ENCODE assay signal across 10 mouse cellular contexts in genomic region chr14:20795423-20796152, GRCm38 (mm10). TPM values are rescaled to one million over a fixed set of nuclear protein-coding genes. Genes with fewer than 3 reads are reported as not detected.
DNase-seq lines count a peak whose midpoint lies in the region; ATAC-seq lines count a peak whose summit lies in the region.
"Had no signal": no experiment of that assay in that cellular context is flagged by ENCODE, and none has a peak within 500 bp of the region (broad histone marks: within the 10 kb centered on the region; RNA-seq: fewer than 3 reads in every experiment).

No protein-coding gene starts in this region.

- H3K4me1 ChIP-seq in heart, embryonic 15.5 days (replicated peaks) = peaks cover 41% of the 10 kb centered on the region

- peak overlapping the region; percentile 88 for H3K4me2 ChIP-seq in heart, embryonic 15.5 days

- DNase-seq in heart, postnatal 4 days = no peak
- DNase-seq in thymus, postnatal 0 days (ENCODE audit: low spot score) = peak; percentile 17
- no peak for DNase-seq in thymus, adult 18-20 months
- no peak for DNase-seq in retina, embryonic 14.5 days (ENCODE audit: low spot score)
- DNase-seq in right cerebral cortex, postnatal 25 days = no peak
- DNase-seq: cerebellum, postnatal 25 days; thymus, postnatal 36 days had no signal

- no peaks in the 10 kb centered on the region for H3K27me3 ChIP-seq in heart, embryonic 15.5 days

- peaks cover 14% of the 10 kb centered on the region for H3K36me3 ChIP-seq in heart, embryonic 15.5 days

- H3K4me3 ChIP-seq in heart, embryonic 15.5 days = peak overlapping the region; percentile 94

- H3K9ac ChIP-seq in heart, embryonic 15.5 days = peak overlapping the region; percentile 91
- H3K9ac ChIP-seq: forebrain, embryonic 12.5 days had no signal

- no peak for ATAC-seq in heart, embryonic 15.5 days (replicated peaks; ENCODE audit: insufficient number of reproducible peaks, insufficient read depth, low FRiP score, low read depth)
- ATAC-seq in inflammation-experienced regulatory T-cells, adult 6 months = peak; percentile 16

- H3K9me3 ChIP-seq in heart, embryonic 15.5 days (replicated peaks) = no peaks in the 10 kb centered on the region
- H3K9me3 ChIP-seq: forebrain, embryonic 12.5 days had no signal

- peak overlapping the region; percentile 92 for H3K27ac ChIP-seq in heart, embryonic 15.5 days
- H3K27ac ChIP-seq: forebrain, embryonic 12.5 days had no signal

- 53% methylated on average over 8 of the region's 9 CpGs for WGBS in heart, embryonic 15.5 days

RNA-seq across cellular contexts. Expression of gene Camk2g, which starts 1.7 kb away (rescaled TPM):
- polyA plus RNA-seq in heart, embryonic 15.5 days (2015; fragmentation: Nextera tagmentation; extraction: Ambion mirVana) = 75.7 and 76.8 TPM in 2 replicates
- 10 to 100 TPM; 58.3 to 65.2 TPM for total RNA-seq in heart, postnatal 4 days (2021)
- polyA plus RNA-seq in thymus, postnatal 0 days (2015; fragmentation: Nextera tagmentation; extraction: Ambion mirVana) = 53.2 and 56.4 TPM in 2 replicates
- polyA plus RNA-seq in inflammation-experienced regulatory T-cells, adult 6 months (2017; shearing (Covaris generic)) = 10 to 100 TPM; 30.7 to 50.9 (median 31.6) TPM

RNA-seq across cellular contexts. Expression of gene Plau, which starts 40.9 kb away (rescaled TPM):
- 1.4 and 1.9 TPM in 2 replicates for polyA plus RNA-seq in heart, embryonic 15.5 days (2015; fragmentation: Nextera tagmentation; extraction: Ambion mirVana)
- total RNA-seq in heart, postnatal 4 days (2021) = 10 to 100 TPM; 11.1 to 11.9 TPM
- polyA plus RNA-seq in thymus, postnatal 0 days (2015; fragmentation: Nextera tagmentation; extraction: Ambion mirVana) = 3.5 and 3.7 TPM in 2 replicates
- polyA plus RNA-seq in inflammation-experienced regulatory T-cells, adult 6 months (2017; shearing (Covaris generic)) = under 1 TPM in 1 of 3 experiments, not detected in 2; 0.41 TPM
